Mouse (Mus musculus) Muller cell, postnatal 12 days (primary cell): Measurements from ENCODE around the gene Tmem233.

Experiments
- DNase-seq: peaks from one replicate; pipeline ENCODE4 v3.0.0-alpha.2; 2015; ENCODE audit errors: inconsistent ontology term

The Tmem233 gene

GRCm38 (mm10) chr5:116029071-116029470 lies 54.0 kb downstream of the Tmem233 start:
- DNase-seq: no peak

GRCm38 (mm10) chr5:116026561-116026960 lies 56.5 kb downstream of the Tmem233 start:
- DNase-seq: no peak

- no peak for DNase-seq
Observed at GRCm38 (mm10) chr5:116026107-116026506, 56.9 kb downstream of the Tmem233 start.

GRCm38 (mm10) chr5:116024327-116024739 lies 58.7 kb downstream of the Tmem233 start, which contains the start of gene Prkab1:
Gene Prkab1, minus strand, starts transcription at chr5:116024508.
- DNase-seq: peak; percentile 98

- peak; percentile 75 for DNase-seq
Observed at GRCm38 (mm10) chr5:116023821-116024284, 59.2 kb downstream of the Tmem233 start.

GRCm38 (mm10) chr5:116023251-116023661 lies 59.8 kb downstream of the Tmem233 start:
- peak; percentile 92 for DNase-seq

GRCm38 (mm10) chr5:116022658-116023200 lies 60.3 kb downstream of the Tmem233 start:
- DNase-seq: no peak

GRCm38 (mm10) chr5:116022131-116022530 lies 60.9 kb downstream of the Tmem233 start:
- DNase-seq: no peak

- no peak for DNase-seq
Observed at GRCm38 (mm10) chr5:116021552-116021951, 61.5 kb downstream of the Tmem233 start.

GRCm38 (mm10) chr5:116019371-116019770 lies 63.7 kb downstream of the Tmem233 start:
- no peak for DNase-seq

- no peak for DNase-seq
Observed at GRCm38 (mm10) chr5:116018784-116019183, 64.3 kb downstream of the Tmem233 start.

GRCm38 (mm10) chr5:116018196-116018595 lies 64.8 kb downstream of the Tmem233 start:
- no peak for DNase-seq

GRCm38 (mm10) chr5:116017391-116017790 lies 65.7 kb downstream of the Tmem233 start:
- DNase-seq: no peak

GRCm38 (mm10) chr5:116016542-116016941 lies 66.5 kb downstream of the Tmem233 start:
- no peak for DNase-seq

- DNase-seq: no peak
Observed at GRCm38 (mm10) chr5:116014237-116014636, 68.8 kb downstream of the Tmem233 start.

- DNase-seq: no peak
Observed at GRCm38 (mm10) chr5:116013821-116014220, 69.2 kb downstream of the Tmem233 start.

- no peak for DNase-seq
Observed at GRCm38 (mm10) chr5:116012503-116012902, 70.5 kb downstream of the Tmem233 start.

- DNase-seq: no peak
Observed at GRCm38 (mm10) chr5:116011700-116012099, 71.3 kb downstream of the Tmem233 start.

- no peak for DNase-seq
Observed at GRCm38 (mm10) chr5:116009884-116010627, 73.0 kb downstream of the Tmem233 start.

- DNase-seq: peak; percentile 32
Observed at GRCm38 (mm10) chr5:116009091-116009851, 73.8 kb downstream of the Tmem233 start.

- DNase-seq: no peak
Observed at GRCm38 (mm10) chr5:116007723-116008122, 75.3 kb downstream of the Tmem233 start.

- no peak for DNase-seq
Observed at GRCm38 (mm10) chr5:116006324-116007099, 76.5 kb downstream of the Tmem233 start.
